Mouse (Mus musculus) CH12.LX (cell line): ENCODE results near the gene Wdr92. TPM values are rescaled to one million over a fixed set of nuclear protein-coding genes. Genes with fewer than 3 reads are reported as not detected.

Source experiments
- DNase-seq: peaks from one replicate; pipeline ENCODE4 v3.0.0-alpha.2; 2013; ENCODE audit errors: extremely low read depth
- H3K27ac ChIP-seq: 2 replicates; pipeline ENCODE4 v1.5.1; 2012; ENCODE audit warnings: low read depth, mild to moderate bottlenecking, control low read depth, moderate library complexity; ENCODE audit not compliant: insufficient read depth
- H3K27me3 ChIP-seq: replicated peaks from 2 replicates; pipeline ENCODE3; 2012; ENCODE audit warnings: inconsistent platforms
- H3K36me3 ChIP-seq, 2 experiments: replicated peaks in 1 of 2; 2 replicates each; pipeline versions ENCODE3 to v1.6.1; 2012; ENCODE audit warnings: inconsistent platforms in 1 of 2, low read length in 1 of 2, mild to moderate bottlenecking in 1 of 2, mixed read lengths in 1 of 2, moderate library complexity in 1 of 2; ENCODE audit not compliant: control insufficient read depth in 1 of 2, insufficient read depth in 1 of 2
- H3K4me1 ChIP-seq, 2 experiments: 2 replicates each; pipeline ENCODE4 v1.6.1; 2012; ENCODE audit warnings: inconsistent platforms in 1 of 2, moderate library complexity in 1 of 2; ENCODE audit not compliant: insufficient read depth in 2 of 2, control insufficient read depth in 1 of 2
- H3K4me2 ChIP-seq: 2 replicates; pipeline ENCODE4 v1.6.1; 2012; ENCODE audit warnings: low read depth, mild to moderate bottlenecking, control low read depth; ENCODE audit not compliant: poor library complexity, insufficient read depth, severe bottlenecking
- H3K4me3 ChIP-seq, 3 experiments: fragments of 150-350 bp in 1 of 3; sonication (generic) in 1 of 3; replicated peaks in 1 of 3; 2 replicates each; pipeline versions ENCODE3 to v1.5.1; 2011 to 2012; ENCODE audit warnings: low read depth in 2 of 3, low read length in 2 of 3, mild to moderate bottlenecking in 2 of 3, moderate library complexity in 2 of 3, control low read depth in 1 of 3, improper control_type of control experiment in 1 of 3, inconsistent platforms in 1 of 3, mixed read lengths in 1 of 3; ENCODE audit not compliant: poor library complexity in 1 of 3
- H3K79me2 ChIP-seq: replicated peaks from 2 replicates; pipeline ENCODE4 v1.6.1; 2012; ENCODE audit warnings: mild to moderate bottlenecking, moderate library complexity; ENCODE audit not compliant: control insufficient read depth, poor library complexity, insufficient read depth, severe bottlenecking; ENCODE audit errors: extremely low read depth
- H3K9ac ChIP-seq: 2 replicates; pipeline ENCODE4 v1.6.1; 2012; ENCODE audit warnings: low read depth, mild to moderate bottlenecking, control low read depth, moderate library complexity; ENCODE audit not compliant: insufficient read depth
- H3K9me3 ChIP-seq: replicated peaks from 2 replicates; pipeline ENCODE3; 2012; ENCODE audit warnings: low read length, inconsistent platforms, mixed read lengths
- BHLHE40 ChIP-seq: IDR thresholded peaks from 2 replicates; pipeline ENCODE4 v1.6.1; 2011; ENCODE audit warnings: mild to moderate bottlenecking, low read depth, low read length, improper control_type of control experiment
- CHD1 ChIP-seq: IDR thresholded peaks from 2 replicates; pipeline ENCODE4 v1.6.1; 2012; ENCODE audit warnings: low read depth, low read length, improper control_type of control experiment, inconsistent platforms
- CTCF ChIP-seq, 2 experiments: IDR thresholded peaks in 1 of 2; conservative IDR thresholded peaks in 1 of 2; 2 replicates each; pipeline ENCODE4 v1.5.1; 2011 to 2012; ENCODE audit warnings: low read depth in 2 of 2, low read length in 2 of 2, improper control_type of control experiment in 1 of 2, inconsistent platforms in 1 of 2, mild to moderate bottlenecking in 1 of 2, moderate library complexity in 1 of 2
- E2F4 ChIP-seq: IDR thresholded peaks from 2 replicates; pipeline ENCODE4 v1.6.1; 2011; ENCODE audit warnings: low read depth, low read length, improper control_type of control experiment; ENCODE audit not compliant: insufficient replicate concordance
- ELF1 ChIP-seq: IDR thresholded peaks from 2 replicates; pipeline ENCODE4 v1.6.1; 2014; ENCODE audit warnings: low read depth, mild to moderate bottlenecking, inconsistent platforms, low read length, improper control_type of control experiment
- EP300 ChIP-seq: IDR thresholded peaks from 2 replicates; pipeline ENCODE4 v1.6.1; 2011; ENCODE audit warnings: low read length, improper control_type of control experiment
- ETS1 ChIP-seq: conservative IDR thresholded peaks from 2 replicates; pipeline ENCODE4 v1.6.1; 2012; ENCODE audit warnings: low read depth, mild to moderate bottlenecking, inconsistent platforms, low read length, improper control_type of control experiment, moderate library complexity
- GABPA ChIP-seq: IDR thresholded peaks from 2 replicates; pipeline ENCODE4 v1.6.1; 2012; ENCODE audit warnings: low read depth, low read length, improper control_type of control experiment, inconsistent platforms; ENCODE audit not compliant: insufficient replicate concordance
- HCFC1 ChIP-seq: IDR thresholded peaks from 2 replicates; pipeline ENCODE4 v1.6.1; 2012; ENCODE audit warnings: low read depth, mild to moderate bottlenecking, inconsistent platforms, low read length, improper control_type of control experiment
- IRF4 ChIP-seq: IDR thresholded peaks from 2 replicates; pipeline ENCODE4 v1.6.1; 2014; ENCODE audit warnings: low read depth, mild to moderate bottlenecking, inconsistent platforms, low read length, improper control_type of control experiment
- JUN ChIP-seq: IDR thresholded peaks from 2 replicates; pipeline ENCODE4 v1.6.1; 2011; ENCODE audit warnings: low read depth, mild to moderate bottlenecking, low read length, improper control_type of control experiment, moderate library complexity; ENCODE audit not compliant: insufficient read depth
- JUND ChIP-seq: conservative IDR thresholded peaks from 2 replicates; pipeline ENCODE4 v1.6.1; 2011; ENCODE audit warnings: low read depth, low read length, improper control_type of control experiment
- MAX ChIP-seq: IDR thresholded peaks from 2 replicates; pipeline ENCODE4 v1.6.1; 2011; ENCODE audit warnings: low read length, improper control_type of control experiment
- MEF2A ChIP-seq: IDR thresholded peaks from 2 replicates; pipeline ENCODE4 v1.6.1; 2014; ENCODE audit warnings: low read depth, mild to moderate bottlenecking, inconsistent platforms, low read length, improper control_type of control experiment, borderline replicate concordance
- MXI1 ChIP-seq: IDR thresholded peaks from 2 replicates; pipeline ENCODE4 v1.6.1; 2011; ENCODE audit warnings: mild to moderate bottlenecking, low read depth, low read length, improper control_type of control experiment
- MYC ChIP-seq: IDR thresholded peaks from 2 replicates; pipeline ENCODE4 v1.6.1; 2011; ENCODE audit warnings: low read depth, mild to moderate bottlenecking, improper control_type of control experiment, low read length
- NELFE ChIP-seq: IDR thresholded peaks from 2 replicates; pipeline ENCODE4 v1.6.1; 2011; ENCODE audit warnings: low read depth, low read length, improper control_type of control experiment
- NRF1 ChIP-seq: IDR thresholded peaks from 2 replicates; pipeline ENCODE4 v1.6.1; 2014; ENCODE audit warnings: low read depth, mild to moderate bottlenecking, inconsistent platforms, low read length, improper control_type of control experiment, moderate library complexity
- PAX5 ChIP-seq: IDR thresholded peaks from 2 replicates; pipeline ENCODE4 v1.6.1; 2012; ENCODE audit warnings: low read length, inconsistent platforms, mixed read lengths
- POLR2A ChIP-seq: IDR thresholded peaks from 2 replicates; pipeline ENCODE4 v1.6.1; 2011; ENCODE audit warnings: low read depth, mild to moderate bottlenecking, improper control_type of control experiment, low read length
- POLR2AphosphoS2 ChIP-seq: IDR thresholded peaks from 2 replicates; pipeline ENCODE4 v1.6.1; 2011; ENCODE audit warnings: low read depth, low read length, improper control_type of control experiment
- RAD21 ChIP-seq: IDR thresholded peaks from 2 replicates; pipeline ENCODE4 v1.6.1; 2011; ENCODE audit warnings: low read depth, mild to moderate bottlenecking, low read length, improper control_type of control experiment, moderate library complexity
- RCOR1 ChIP-seq: conservative IDR thresholded peaks from 2 replicates; pipeline ENCODE4 v1.6.1; 2012; ENCODE audit warnings: low read depth, mild to moderate bottlenecking, inconsistent platforms, low read length, improper control_type of control experiment
- SIN3A ChIP-seq: IDR thresholded peaks from 2 replicates; pipeline ENCODE4 v1.6.1; 2012; ENCODE audit warnings: low read length, improper control_type of control experiment, inconsistent platforms
- SMC3 ChIP-seq: IDR thresholded peaks from 2 replicates; pipeline ENCODE4 v1.6.1; 2011; ENCODE audit warnings: low read depth, low read length, improper control_type of control experiment
- TBP ChIP-seq: conservative IDR thresholded peaks from 2 replicates; pipeline ENCODE4 v1.6.1; 2011; ENCODE audit warnings: low read depth, low read length, improper control_type of control experiment
- TCF12 ChIP-seq: IDR thresholded peaks from 2 replicates; pipeline ENCODE4 v1.6.1; 2014; ENCODE audit warnings: low read depth, mild to moderate bottlenecking, inconsistent platforms, low read length, improper control_type of control experiment
- UBTF ChIP-seq: IDR thresholded peaks from 2 replicates; pipeline ENCODE4 v1.6.1; 2012; ENCODE audit warnings: low read depth, mild to moderate bottlenecking, inconsistent platforms, low read length, improper control_type of control experiment, moderate library complexity
- USF1 ChIP-seq: IDR thresholded peaks from 2 replicates; pipeline ENCODE4 v1.6.1; 2014; ENCODE audit warnings: low read depth, mild to moderate bottlenecking, inconsistent platforms, low read length, improper control_type of control experiment
- USF2 ChIP-seq: conservative IDR thresholded peaks from 2 replicates; pipeline ENCODE4 v1.6.1; 2011; ENCODE audit warnings: low read depth, low read length, improper control_type of control experiment
- ZMIZ1 ChIP-seq: IDR thresholded peaks from 2 replicates; pipeline ENCODE4 v1.6.1; 2012; ENCODE audit warnings: low read depth, mild to moderate bottlenecking, inconsistent platforms, low read length, improper control_type of control experiment
- ZNF384 ChIP-seq: IDR thresholded peaks from 2 replicates; pipeline ENCODE4 v1.6.1; 2012; ENCODE audit warnings: low read depth, low read length, improper control_type of control experiment, inconsistent platforms
- dilution Hi-C: fragments of 300-500 bp; cut with MboI; formaldehyde crosslinking; loops from 2 replicates; pipeline ENCODE4 v1.14.3; 2020; ENCODE audit warnings: low sequenced_read_pairs; ENCODE audit not compliant: extremely low pct_unique_long_range_greater_than_20kb, extremely low pct_ligation_motif_present
- in situ Hi-C: fragments of 300-500 bp; cut with MboI; formaldehyde crosslinking; loops from 3 replicates; pipeline ENCODE4 v1.14.3; 2019; ENCODE audit warnings: low sequenced_read_pairs, low pct_ligation_motif_present, low pct_unique_long_range_greater_than_20kb, mixed read lengths
- polyA plus RNA-seq: library from polyadenylated mRNA; unstranded; fragments of >175 nt; gene quantifications from 2 replicates; pipeline ENCODE4 v1.2.1, GENCODE M21; 2012; ENCODE audit warnings: low read depth; ENCODE audit not compliant: insufficient read length
- total RNA-seq, 2 experiments: library from RNA; depleted of rRNA; stranded (reverse); fragments of 300-350 nt in 1 of 2; fragments of >200 nt in 1 of 2; gene quantifications; 2 replicates each; pipeline ENCODE4 v1.2.3; 2012 to 2014

Gene Wdr92
- total and polyA plus RNA-seq, 3 experiments, result 35.8 to 66.1 (median 38.6) TPM

DNA sequence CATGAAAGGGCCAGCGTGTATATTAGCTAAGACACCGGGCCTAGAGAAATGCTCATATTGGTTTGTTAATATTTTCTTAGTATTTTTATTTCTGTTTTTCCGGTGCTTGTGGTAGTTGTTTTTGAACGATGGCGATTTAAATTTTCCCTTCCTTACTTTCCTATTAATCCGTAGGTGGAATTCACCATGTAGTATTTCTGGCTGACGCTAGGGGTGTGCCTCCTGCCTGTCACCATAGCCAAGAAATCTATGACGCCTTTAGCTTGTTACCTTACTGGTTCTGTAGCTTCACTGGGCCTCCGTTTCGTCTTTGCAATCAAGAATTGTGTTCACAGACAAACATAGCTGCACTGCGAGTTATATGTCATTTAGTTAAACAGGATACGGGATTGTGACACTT lies 21.7 kb upstream of the Wdr92 start:
- in situ Hi-C loops (loop anchor here (5.0 kb wide), 1 partner anchor 47 kb away; no protein-coding TSS in a partner anchor), dilution Hi-C loops (no loop called here)
- Histone ChIP-seq H3K4me1 (peaks cover 9 to 52% of the 10 kb centered on the region in 2 experiments), H3K9ac (peak overlapping the region; percentile 97), H3K4me2 (peak overlapping the region; percentile 68; the same call in 1 of the 2 replicates)
- TF ChIP-seq MYC (peak; percentile 39; the same call in 1 of the 2 replicates), JUN (no peak), IRF4 (peak; percentile 30; the same call in 1 of the 2 replicates), MXI1 (peak; percentile 59; the same call in 1 of the 2 replicates), JUND (peak; percentile 47; the same call in 1 of the 2 replicates), POLR2AphosphoS2 (no peak), UBTF (no peak), USF1 (no peak), CHD1 (peak; percentile 90), MEF2A (peak; percentile 43; the same call in 1 of the 2 replicates), RCOR1 (0 out of 2 replicates have a peak, but pooled peaks have one; percentile 46), MAX (peak; percentile 39; the same call in 1 of the 2 replicates), TBP (no peak), PAX5 (no peak), NELFE (no peak), E2F4 (no peak), SIN3A (peak; percentile 95), USF2 (no peak), GABPA (no peak), RAD21 (peak; percentile 64), EP300 (peak; percentile 31; the same call in 1 of the 2 replicates), ETS1 (no peak), SMC3 (peak; percentile 51), ZNF384 (no peak; the same call in 1 of the 2 replicates), CTCF (conservative IDR thresholded peaks at IDR 0.05 in 1 of 2, IDR thresholded peaks at IDR 0.05 in 1 of 2; ENCODE audit: low read depth in 2 of 2, low read length in 2 of 2) (peak; percentile 61 to 73), BHLHE40 (no peak), POLR2A (no peak), NRF1 (no peak), HCFC1 (peak; percentile 35; the same call in 1 of the 2 replicates), TCF12 (no peak), ZMIZ1 (no peak), ELF1 (0 out of 2 replicates have a peak, but pooled peaks have one; percentile 19)
- TF ChIP-seq, all 38 proteins: peak for 15
- peaks cover 54% of the 10 kb centered on the region for H3K79me2 ChIP-seq
- peak; percentile 87 for DNase-seq
- no peaks in the 10 kb centered on the region for H3K9me3 ChIP-seq
- H3K27ac ChIP-seq, result no peak overlapping the region
- H3K4me3 ChIP-seq, result peak overlapping the region; percentile 93 to 100 (median 96)
- H3K36me3 ChIP-seq, result peaks cover 0 to 12% of the 10 kb centered on the region in 2 experiments
- no peaks in the 10 kb centered on the region for H3K27me3 ChIP-seq
